Mouse (Mus musculus) lung, postnatal 0 days (tissue): ENCODE data around the gene Idi1. TPM values are rescaled to one million over a fixed set of nuclear protein-coding genes. Genes with fewer than 3 reads are reported as not detected.
A peak's percentile ranks its signal among the peaks of the same experiment; 100 is the strongest.
"Not testable (repeated sequence)": the region's sequence is repeated elsewhere in the genome, so short reads cannot be mapped to it uniquely, and the experiment has no call there.

Experiments
- ATAC-seq: fragments of 200-750 bp; cut with Nextera tagmentation; 2 replicates; pipeline ENCODE4 v1.8.0; 2017; ENCODE audit warnings: moderate library complexity
- DNase-seq: peaks from one replicate; pipeline ENCODE4 v3.0.0-alpha.2; 2016; ENCODE audit warnings: low spot score
- H3K27ac ChIP-seq: fragments of 300-500 bp; sonication (generic); 2 replicates; pipeline ENCODE4 v1.5.1; 2014; ENCODE audit warnings: antibody characterized with exemption, mild to moderate bottlenecking, low read length, mixed read lengths
- H3K27me3 ChIP-seq: fragments of 300-500 bp; sonication (generic); replicated peaks from 2 replicates; pipeline ENCODE4 v1.6.1; 2014; ENCODE audit warnings: low read length, mixed read lengths; ENCODE audit not compliant: insufficient read depth
- H3K36me3 ChIP-seq: fragments of 300-500 bp; sonication (generic); 2 replicates; pipeline ENCODE4 v1.6.1; 2014; ENCODE audit warnings: low read length, mixed read lengths; ENCODE audit not compliant: insufficient read depth
- H3K4me1 ChIP-seq: fragments of 300-500 bp; sonication (generic); 2 replicates; pipeline ENCODE4 v1.6.1; 2014; ENCODE audit warnings: antibody characterized with exemption, low read depth, low read length, mixed read lengths; ENCODE audit not compliant: insufficient read depth
- H3K4me2 ChIP-seq: fragments of 300-500 bp; sonication (generic); replicated peaks from 2 replicates; pipeline ENCODE4 v1.6.1; 2014; ENCODE audit warnings: low read depth, mild to moderate bottlenecking, low read length, moderate library complexity, mixed read lengths
- H3K4me3 ChIP-seq: fragments of 300-500 bp; sonication (generic); 2 replicates; pipeline ENCODE4 v1.5.1; 2014; ENCODE audit warnings: low read depth, low read length
- H3K9ac ChIP-seq: fragments of 300-500 bp; sonication (generic); replicated peaks from 2 replicates; pipeline ENCODE4 v1.6.1; 2014; ENCODE audit warnings: low read depth, mild to moderate bottlenecking
- H3K9me3 ChIP-seq: fragments of 300-500 bp; sonication (generic); 2 replicates; pipeline ENCODE4 v1.6.1; 2016; ENCODE audit warnings: low read length, mixed read lengths
- CTCF ChIP-seq: IDR thresholded peaks from 2 replicates; pipeline ENCODE4 v1.5.1; 2016; ENCODE audit warnings: antibody characterized with exemption, mild to moderate bottlenecking
- EP300 ChIP-seq: IDR thresholded peaks from 2 replicates; pipeline ENCODE4 v1.6.1; 2016; ENCODE audit warnings: antibody characterized with exemption, mild to moderate bottlenecking, control low read depth
- WGBS: fragments of 180-500 bp; shearing (Covaris S2); extraction: QIAGEN DNeasy Blood & Tissue Kit; methylation state at CpG from one replicate; pipeline ENCODE4 v1.1.7; 2014; 5-methylcytosine and 5-hydroxymethylcytosine counted together
- microRNA-seq: library from miRNA; unstranded; fragments of <30 nt; microRNA quantifications from one replicate; pipeline ENCODE4, GENCODE M21; 2016
- polyA plus RNA-seq: library from polyadenylated mRNA; unstranded; fragments of >200 nt; fragmentation: Nextera tagmentation; extraction: Ambion mirVana; gene quantifications from 2 replicates; pipeline ENCODE4 v1.2.1, GENCODE M21; 2015

The Idi1 gene
- polyA plus RNA-seq, 1 experiment from 2014 or later: 63.6 TPM

- Histone ChIP-seq H3K9ac (no peak overlapping the region), H3K27ac (no peak overlapping the region), H3K4me1 (no peaks in the 10 kb centered on the region), H3K27me3 (no peaks in the 10 kb centered on the region), H3K36me3 (no peaks in the 10 kb centered on the region), H3K4me3 (no peak overlapping the region), H3K4me2 (no peak overlapping the region), H3K9me3 (no peaks in the 10 kb centered on the region)
- no peak for DNase-seq
- TF ChIP-seq CTCF: no peak
- no peak for TF ChIP-seq EP300
- WGBS: 45% methylated on average over 2 of the region's 2 CpGs
- no peak for ATAC-seq
These were observed 48.2 kb downstream of the Idi1 start for GRCm38 (mm10) chr13:8933499-8933898.

- H3K9me3 ChIP-seq, H3K27ac ChIP-seq, H3K4me3 ChIP-seq, H3K36me3 ChIP-seq, H3K27me3 ChIP-seq, H3K9ac ChIP-seq, H3K4me1 ChIP-seq, ATAC-seq, DNase-seq, H3K4me2 ChIP-seq: not testable (repeated sequence)
- WGBS: 69% methylated on average over 6 of the region's 6 CpGs
These were observed 52.4 kb downstream of the Idi1 start for GRCm38 (mm10) chr13:8937611-8938140.

GRCm38 (mm10) chr13:8941110-8941509 is 55.8 kb downstream of the Idi1 start:
- DNase-seq: peak; percentile 2
- not testable (repeated sequence) for H3K36me3 ChIP-seq, H3K4me3 ChIP-seq, H3K4me1 ChIP-seq, ATAC-seq, H3K27me3 ChIP-seq, H3K9ac ChIP-seq, H3K9me3 ChIP-seq, H3K27ac ChIP-seq, H3K4me2 ChIP-seq
- WGBS: 76% methylated on average over 4 of the region's 4 CpGs

- WGBS: 22% methylated on average over 1 of the region's 5 CpGs
- not testable (repeated sequence) for ATAC-seq, DNase-seq, H3K4me1 ChIP-seq, H3K36me3 ChIP-seq, H3K4me3 ChIP-seq, H3K27ac ChIP-seq, H3K9ac ChIP-seq, H3K9me3 ChIP-seq, H3K27me3 ChIP-seq, H3K4me2 ChIP-seq
These were observed 56.4 kb downstream of the Idi1 start for GRCm38 (mm10) chr13:8941701-8942100.

Small RNA genes lying within 50 kb of the gene (microRNA-seq; reads per million reads assigned to microRNA genes)
- gene Gm22750: not detected

Other genes starting within 250 kb of the Idi1 start
- 14.4 and 15.0 TPM in 2 replicates for gene Wdr37, start 13.6 kb upstream of the Idi1 start, polyA plus RNA-seq
- not detected in 2 replicates for gene Gm9745, start 62.7 kb downstream of the Idi1 start, polyA plus RNA-seq
- not detected in 2 replicates for gene Idi2, start 67.4 kb downstream of the Idi1 start, polyA plus RNA-seq
- 39.5 and 39.8 TPM in 2 replicates for gene Gtpbp4, start 110.6 kb downstream of the Idi1 start, polyA plus RNA-seq
- gene Larp4b, start 208.4 kb downstream of the Idi1 start, polyA plus RNA-seq: 27.2 and 27.7 TPM in 2 replicates